Mouse (Mus musculus) left cerebral cortex, postnatal 10 days (tissue): ENCODE measurements around the gene Armc12. TPM values are rescaled to one million over a fixed set of nuclear protein-coding genes. Genes with fewer than 3 reads are reported as not detected.

Experiments used
- DNase-seq, 2 experiments: peaks; one replicate each; pipeline ENCODE4 v3.0.0; 2021 to 2022; ENCODE audit warnings: low spot score in 2 of 2, mixed read lengths in 1 of 2; ENCODE audit errors: extremely low spot score in 1 of 2
- intact Hi-C: fragments of 180-260 bp; cut with DNase I; formaldehyde crosslinking; loops from one replicate; pipeline ENCODE4 v1.15.1; 2025
- total RNA-seq, 2 experiments: library from RNA; stranded (reverse); gene quantifications; 2 replicates each; pipeline ENCODE4 v1.2.3; 2021

The Armc12 gene
- total RNA-seq, 2 experiments from 2014 or later, result not detected

GRCm38 (mm10) chr17:28511616-28512541 is 18.7 kb upstream of the Armc12 start:
- intact Hi-C loops, result no loop called here
- no peak for DNase-seq

- intact Hi-C loops, result no loop called here
- DNase-seq, result peak in 1 of 2 experiments; percentile 30
These were observed 17.9 kb upstream of the Armc12 start for GRCm38 (mm10) chr17:28512696-28513095.

- no peak for DNase-seq
- intact Hi-C loops, result no loop called here
These were observed 17.3 kb upstream of the Armc12 start for GRCm38 (mm10) chr17:28513337-28513736.

GRCm38 (mm10) chr17:28513844-28514243 is 16.8 kb upstream of the Armc12 start:
- no peak for DNase-seq
- intact Hi-C loops, result no loop called here

- DNase-seq, result no peak
- intact Hi-C loops, result no loop called here
These were observed 16.1 kb upstream of the Armc12 start for GRCm38 (mm10) chr17:28514555-28514954.

GRCm38 (mm10) chr17:28515431-28516341 is 14.9 kb upstream of the Armc12 start:
- intact Hi-C loops, result no loop called here
- peak in 1 of 2 experiments; percentile 39 for DNase-seq

- intact Hi-C loops, result no loop called here
- DNase-seq, result no peak
These were observed 13.7 kb upstream of the Armc12 start for GRCm38 (mm10) chr17:28516881-28517280.

- intact Hi-C loops, result no loop called here
- peak; percentile 59 to 77 for DNase-seq
These were observed 13.1 kb upstream of the Armc12 start, which contains the start of gene Fkbp5 for GRCm38 (mm10) chr17:28517441-28517955. TSS of gene Fkbp5 (minus strand) at chr17:28517527.

- DNase-seq, result peak; percentile 79 to 93
- intact Hi-C loops, result no loop called here
These were observed 12.5 kb upstream of the Armc12 start for GRCm38 (mm10) chr17:28517956-28518614.

- peak in 1 of 2 experiments; percentile 36 for DNase-seq
- intact Hi-C loops, result no loop called here
These were observed 12.0 kb upstream of the Armc12 start for GRCm38 (mm10) chr17:28518615-28519071.

GRCm38 (mm10) chr17:28519827-28520226 is 10.8 kb upstream of the Armc12 start:
- no peak for DNase-seq
- intact Hi-C loops, result loop anchor here (10.0 kb wide), 1 partner anchor 295 kb away; no protein-coding TSS in a partner anchor

- DNase-seq, result no peak
- intact Hi-C loops, result loop anchor here (10.0 kb wide), 1 partner anchor 296 kb away; no protein-coding TSS in a partner anchor
These were observed 10.0 kb upstream of the Armc12 start for GRCm38 (mm10) chr17:28520561-28520960.

- intact Hi-C loops, result loop anchor here (10.0 kb wide), 1 partner anchor 296 kb away; no protein-coding TSS in a partner anchor
- DNase-seq, result no peak
These were observed 9.4 kb upstream of the Armc12 start for GRCm38 (mm10) chr17:28521071-28521726.

- DNase-seq, result no peak
- intact Hi-C loops, result loop anchor here (2.0 to 10.0 kb wide), 2 partner anchors 37 to 297 kb away; no protein-coding TSS in a partner anchor
These were observed 8.7 kb upstream of the Armc12 start for GRCm38 (mm10) chr17:28521920-28522319.

GRCm38 (mm10) chr17:28522623-28523354 is 7.8 kb upstream of the Armc12 start:
- intact Hi-C loops, result loop anchor here (2.0 to 10.0 kb wide), 2 partner anchors 38 to 298 kb away; no protein-coding TSS in a partner anchor
- DNase-seq, result peak; percentile 91 to 94

GRCm38 (mm10) chr17:28523355-28524008 is 7.1 kb upstream of the Armc12 start:
- no peak for DNase-seq
- intact Hi-C loops, result loop anchor here (2.0 to 10.0 kb wide), 2 partner anchors 39 to 299 kb away; no protein-coding TSS in a partner anchor
